Mouse (Mus musculus) MEL-GATA-1-ER (cell line): ENCODE data around the gene Dera.

Experiments used
- DNase-seq: peaks from one replicate; pipeline ENCODE4 v3.0.0-alpha.2; 2012; ENCODE audit warnings: low read depth; ENCODE audit errors: extremely low read depth

Dera gene

DNA sequence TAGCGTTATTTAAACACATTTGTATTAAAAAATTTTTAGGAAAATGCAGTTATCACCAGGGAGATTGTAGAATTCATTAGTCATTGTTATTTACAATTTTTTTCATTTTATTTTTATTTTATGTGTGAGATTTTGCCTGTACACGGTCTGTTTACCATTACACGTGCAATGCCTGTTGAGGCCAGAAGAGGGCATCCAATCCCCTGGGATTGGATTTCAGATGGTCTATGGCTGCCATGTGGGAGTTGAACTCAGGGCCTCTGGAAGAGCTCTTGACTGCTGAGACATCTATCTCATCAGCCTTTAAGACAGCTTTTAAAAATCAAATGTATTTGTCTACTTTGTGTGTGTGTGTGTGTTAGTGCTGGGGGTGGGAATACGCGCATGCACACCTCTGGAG, 2.0 kb downstream of the Dera start:
- DNase-seq: no peak

DNA sequence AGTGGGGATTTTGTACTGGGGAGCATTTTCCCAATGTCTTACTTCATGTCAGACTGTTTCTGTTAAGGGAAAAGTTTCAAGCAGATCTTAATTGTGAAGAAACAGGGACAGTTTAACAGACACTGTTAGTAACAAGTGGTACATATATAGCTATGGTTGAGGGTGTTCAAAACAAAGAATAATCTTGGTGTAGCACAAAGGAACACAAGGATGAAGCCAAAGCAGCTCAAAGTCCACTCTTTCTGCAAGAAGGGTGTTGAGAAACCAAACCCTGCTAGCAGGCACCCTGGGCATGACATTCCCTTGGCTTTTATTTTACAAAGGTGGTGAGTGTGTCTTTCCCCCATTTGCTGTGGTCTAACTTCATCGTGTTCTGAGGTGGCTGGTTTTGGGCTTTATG, 3.5 kb downstream of the Dera start:
- no peak for DNase-seq

DNA sequence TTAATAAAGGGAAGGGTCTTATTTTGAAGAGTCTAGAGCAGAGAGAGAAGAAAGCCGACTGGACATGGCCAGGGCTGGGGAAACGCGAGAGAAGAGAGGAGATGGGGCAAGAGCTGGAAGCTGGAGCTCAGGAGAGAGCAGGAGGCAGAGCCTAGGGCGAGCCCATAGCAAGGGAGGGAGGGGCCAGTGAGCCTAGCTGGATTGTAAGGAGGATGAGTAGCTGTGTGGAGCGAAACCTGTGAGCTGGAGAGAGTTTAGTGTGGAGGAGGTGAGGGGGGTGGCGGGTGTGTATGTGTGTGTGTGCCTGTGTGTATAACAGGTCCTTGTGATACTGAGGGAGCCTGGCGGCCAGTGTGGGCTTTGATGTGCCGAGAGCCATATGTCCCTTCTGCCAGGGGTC, 5.3 kb downstream of the Dera start:
- DNase-seq: no peak

DNA sequence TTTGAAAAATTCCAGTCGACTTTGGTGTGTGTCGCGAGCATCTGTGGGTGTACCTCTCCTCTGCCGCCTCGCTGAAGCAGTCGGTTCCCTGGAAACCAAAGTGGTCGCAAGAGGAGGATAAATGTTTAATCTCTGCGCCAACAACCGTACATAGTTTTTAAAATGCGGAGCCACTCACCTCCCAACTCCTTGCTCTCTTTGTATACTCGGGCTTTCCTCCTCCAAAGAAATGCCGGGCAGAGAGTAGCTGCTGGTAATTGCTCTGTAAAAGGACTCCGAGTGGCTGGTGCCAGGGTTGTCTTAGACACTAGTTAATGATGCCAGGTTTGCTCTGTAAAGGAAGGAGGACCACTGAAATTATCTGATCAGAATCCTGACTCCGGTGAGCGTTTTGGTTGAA, 6.6 kb downstream of the Dera start:
- DNase-seq: no peak

DNA sequence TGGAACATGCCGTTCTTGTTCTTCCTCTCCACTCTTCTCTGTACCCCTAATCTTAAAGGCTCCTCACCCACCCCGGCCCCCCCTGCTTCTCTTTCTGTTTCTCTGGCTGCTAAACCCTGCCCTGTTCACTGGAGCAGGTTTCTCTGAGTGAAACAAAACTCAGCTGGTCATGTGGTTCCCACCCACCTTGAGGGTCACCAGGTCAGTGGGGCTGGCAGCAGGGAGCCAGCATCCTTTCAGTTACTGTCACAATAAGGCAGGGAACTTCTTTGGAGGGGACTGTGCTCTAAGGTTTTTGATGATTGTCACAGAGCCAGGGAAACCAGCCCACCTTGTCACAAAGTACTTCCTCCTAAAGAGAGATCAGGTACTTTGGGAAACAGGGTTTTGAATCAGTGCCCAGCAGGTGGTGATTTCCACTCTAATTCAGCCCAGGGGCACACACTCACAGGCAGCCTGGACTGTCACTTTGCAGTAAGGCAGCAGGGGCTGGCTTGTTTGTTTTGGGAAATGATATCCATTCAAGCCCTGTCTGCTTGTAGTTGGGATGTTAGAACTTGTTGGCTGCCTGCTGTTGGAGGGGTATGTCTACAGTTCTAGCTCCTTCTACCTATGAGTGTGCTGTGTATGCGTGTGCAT, 10.3 kb downstream of the Dera start:
- DNase-seq: no peak

DNA sequence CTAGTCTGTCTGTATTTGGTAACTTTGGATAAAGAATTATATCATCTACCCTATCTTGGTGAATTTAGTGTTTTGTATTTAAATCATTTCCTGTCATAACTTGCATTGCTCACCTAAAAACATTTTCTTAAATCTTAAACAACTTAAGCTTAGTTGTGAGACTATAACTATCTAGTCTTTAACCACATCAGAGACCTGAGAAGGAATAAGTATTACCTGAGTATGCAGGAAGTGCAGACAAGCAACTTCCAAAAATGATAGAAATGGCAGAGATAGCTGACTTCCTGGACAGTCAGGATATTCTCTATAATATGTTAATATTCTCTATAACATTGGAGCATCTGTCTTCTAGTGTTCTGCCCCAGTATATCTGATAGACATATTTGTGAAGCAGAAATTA, 11.8 kb downstream of the Dera start:
- DNase-seq: no peak

DNA sequence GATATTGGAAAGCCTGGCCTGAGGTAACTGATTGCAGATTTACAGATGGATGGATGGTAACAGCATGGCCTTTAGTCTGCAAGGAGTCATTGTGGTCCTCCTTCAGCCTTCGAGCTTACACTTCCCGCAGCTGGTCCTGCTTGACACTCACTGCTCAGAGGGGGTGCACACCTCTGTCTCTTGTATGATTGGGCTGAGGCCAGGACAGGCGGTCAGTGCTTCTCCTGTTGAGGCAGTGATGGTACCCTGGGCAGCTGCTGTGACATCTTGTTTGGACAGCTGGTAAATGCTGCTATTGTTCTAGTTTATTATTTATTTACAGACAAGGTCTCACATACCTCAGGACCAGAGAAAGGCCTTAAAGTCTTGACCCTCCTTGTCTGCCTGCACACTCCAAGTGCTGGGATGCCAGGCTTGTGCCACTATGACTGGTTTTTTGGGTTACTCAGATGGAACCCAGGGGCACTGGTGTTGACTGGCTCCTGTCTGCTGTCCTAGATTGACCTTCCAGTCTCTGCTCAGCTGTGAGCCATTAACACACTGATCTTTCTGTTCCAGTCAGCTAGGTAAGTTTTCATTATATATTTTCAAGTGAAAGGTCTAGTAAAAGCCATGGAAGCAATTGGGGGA, 17.4 kb downstream of the Dera start:
- DNase-seq: no peak

DNA sequence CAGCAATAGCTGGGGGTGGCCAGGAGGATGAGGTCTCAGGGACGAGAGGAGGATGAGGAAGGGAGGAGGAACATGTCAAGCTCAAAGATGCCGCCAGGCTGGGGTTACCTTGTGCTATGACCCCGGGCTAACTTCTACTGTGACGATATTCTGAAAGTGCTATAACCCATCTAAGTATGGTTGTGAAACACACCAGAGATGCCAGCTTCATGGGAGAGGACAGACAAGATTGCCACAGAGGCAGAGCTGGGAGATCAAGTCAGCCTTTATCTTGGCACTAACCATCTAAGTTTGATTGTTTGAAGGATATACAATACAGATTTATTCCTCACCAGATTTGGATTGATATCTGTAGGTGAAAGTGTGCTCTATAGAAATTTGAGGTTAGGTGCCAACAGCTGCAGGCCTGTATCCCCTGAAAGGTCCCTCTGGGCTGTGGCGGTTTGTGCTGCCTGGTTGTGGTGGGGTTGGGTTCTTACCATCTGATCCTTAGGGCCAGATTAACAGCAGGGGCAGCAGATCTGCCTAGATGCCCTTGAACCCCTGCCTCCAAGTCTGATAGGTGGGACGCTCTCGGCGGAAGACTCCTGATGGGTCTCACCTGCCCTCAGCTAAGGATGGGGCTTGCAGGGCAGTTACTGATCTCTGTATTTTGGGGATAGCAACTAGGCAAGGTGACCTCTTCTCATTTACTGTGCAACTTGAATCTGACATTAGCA, 18.7 kb downstream of the Dera start:
- DNase-seq: no peak

DNA sequence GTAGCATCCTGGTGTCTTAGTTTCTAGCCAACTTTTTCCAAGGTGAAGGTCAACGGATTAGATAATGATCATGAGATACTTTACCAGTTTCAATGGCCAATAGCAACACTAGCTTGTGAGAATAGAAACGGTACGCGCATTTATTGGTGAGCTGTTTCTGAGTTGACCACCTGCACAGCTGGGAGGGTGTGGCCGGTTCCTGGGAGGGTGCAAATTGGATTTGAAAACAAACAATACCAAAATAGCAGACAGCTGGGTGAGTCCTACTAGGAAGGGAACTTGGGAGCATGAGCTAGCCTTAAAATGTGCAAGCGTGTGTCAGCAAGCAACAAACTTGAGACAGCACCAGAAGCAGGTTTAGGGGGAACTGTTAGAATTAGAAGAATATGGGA, 19.3 kb downstream of the Dera start:
- no peak for DNase-seq

DNA sequence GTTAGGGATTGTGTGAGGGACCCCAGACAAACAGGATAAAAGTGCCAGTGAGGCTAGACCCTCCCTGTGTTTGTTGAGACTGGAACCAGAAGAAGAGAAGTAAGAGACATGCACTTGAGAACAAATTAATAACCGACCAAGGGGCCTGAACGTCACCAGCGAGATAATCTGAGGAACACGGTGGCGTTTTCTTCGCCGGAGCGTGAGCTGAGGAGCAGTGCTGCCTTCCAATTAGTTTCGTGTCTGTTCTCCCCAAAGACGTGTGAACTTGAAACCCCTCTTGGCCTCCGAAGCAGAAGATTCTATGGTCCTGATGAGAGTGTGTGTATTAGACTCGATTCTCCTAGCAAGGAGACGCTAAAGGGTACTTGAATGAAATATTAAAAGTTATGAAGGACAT, 19.8 kb downstream of the Dera start:
- DNase-seq: no peak

DNA sequence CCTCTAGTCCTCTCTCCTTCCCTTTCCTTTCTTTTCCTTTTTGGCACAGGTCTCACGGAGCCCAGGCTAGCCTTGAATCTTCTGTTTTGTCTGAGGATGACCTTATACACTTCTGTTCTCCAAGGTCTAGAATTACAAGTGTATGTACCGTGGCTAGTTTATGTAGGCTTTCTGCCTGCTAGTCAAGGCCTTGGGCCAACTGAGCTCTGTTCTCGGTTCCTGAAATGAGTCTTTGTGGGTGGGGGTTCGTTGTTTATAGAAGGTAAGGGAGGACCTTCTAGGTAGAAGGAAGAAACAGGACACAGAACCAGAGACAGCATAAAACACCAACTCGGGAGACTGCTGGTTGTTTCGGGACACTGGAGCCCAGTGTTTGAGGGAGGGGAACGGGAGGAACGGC, 20.8 kb downstream of the Dera start:
- no peak for DNase-seq

DNA sequence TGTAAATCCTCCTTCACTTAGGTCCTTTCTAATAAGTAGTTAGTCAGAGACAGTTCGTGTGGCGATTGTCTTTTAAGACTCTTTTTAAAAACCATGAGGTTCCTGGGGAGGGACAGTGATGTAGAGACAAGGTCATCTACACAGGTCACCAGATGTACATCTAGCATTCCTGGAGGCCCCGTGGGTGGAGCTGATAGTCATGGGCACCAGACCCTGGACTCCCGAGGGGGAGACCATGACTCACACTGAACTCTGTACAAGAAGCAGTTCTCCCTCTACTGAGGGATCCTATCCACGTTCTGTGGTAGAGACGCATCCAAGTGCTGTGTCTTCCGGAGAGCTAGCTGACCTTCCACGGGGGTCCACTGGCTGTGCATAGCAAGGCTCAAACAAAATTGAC, 22.6 kb downstream of the Dera start:
- no peak for DNase-seq

DNA sequence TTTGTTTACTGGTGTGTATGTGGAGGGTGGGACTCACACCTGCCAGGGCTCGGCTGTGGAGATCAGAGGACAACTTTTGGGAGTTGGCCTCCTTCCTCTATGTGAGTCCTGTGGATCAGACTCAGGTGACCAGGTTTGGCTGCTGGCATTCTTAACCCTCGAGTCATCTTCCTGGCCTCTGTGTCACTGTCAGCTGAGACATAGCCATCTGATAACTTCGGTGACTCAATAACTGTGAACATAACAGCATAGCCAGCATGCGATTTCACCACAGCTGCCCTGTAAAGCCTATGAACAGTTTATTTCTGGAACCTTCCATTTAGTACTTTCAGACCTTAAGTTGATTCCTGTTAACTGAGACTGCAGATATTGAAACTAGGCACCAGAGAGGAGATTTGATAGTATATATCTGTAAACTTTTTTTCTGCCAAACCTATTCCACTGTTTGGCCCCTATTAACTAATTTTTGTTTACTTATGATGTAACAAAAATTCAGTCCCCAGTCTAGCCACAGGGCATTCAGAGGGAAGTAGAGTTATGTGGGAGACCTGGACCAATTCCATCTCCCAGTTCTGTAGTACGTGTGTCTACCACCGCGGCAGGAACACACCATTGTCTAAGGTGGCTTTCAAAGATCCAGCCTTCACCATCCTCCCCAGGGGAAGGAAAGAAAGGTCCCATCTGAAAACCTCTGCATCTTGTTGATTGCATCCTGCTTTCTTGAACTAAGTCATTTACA, 29.7 kb downstream of the Dera start:
- no peak for DNase-seq

DNA sequence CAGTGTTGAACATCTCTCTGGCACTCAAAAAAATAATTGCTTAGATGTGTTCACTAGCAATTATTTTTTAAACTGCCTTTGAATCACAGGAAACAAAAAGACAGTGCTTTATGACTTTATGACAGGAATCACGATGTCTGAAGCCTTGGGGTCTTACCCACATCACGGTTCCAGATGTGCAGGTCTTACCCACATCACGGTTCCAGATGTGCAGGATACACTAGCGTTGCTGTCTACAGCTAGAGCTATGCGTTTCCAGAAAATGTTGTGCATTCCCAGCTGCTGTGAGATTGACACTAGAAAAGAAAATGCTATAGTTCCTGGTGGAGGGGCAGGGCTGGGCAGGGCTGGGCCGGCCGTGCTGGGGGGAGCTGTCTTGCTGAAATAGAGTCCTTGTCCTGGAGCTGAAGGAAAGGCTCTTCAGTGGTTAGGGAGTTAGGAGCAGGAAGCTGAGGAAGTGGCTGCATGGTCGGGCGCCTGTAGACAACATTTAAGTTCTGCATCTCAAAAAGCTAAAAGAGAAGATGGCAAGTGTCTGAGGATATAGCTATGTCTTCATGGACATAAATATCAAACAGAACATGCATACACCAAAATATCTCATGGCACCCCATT, 34.7 kb downstream of the Dera start:
- no peak for DNase-seq

DNA sequence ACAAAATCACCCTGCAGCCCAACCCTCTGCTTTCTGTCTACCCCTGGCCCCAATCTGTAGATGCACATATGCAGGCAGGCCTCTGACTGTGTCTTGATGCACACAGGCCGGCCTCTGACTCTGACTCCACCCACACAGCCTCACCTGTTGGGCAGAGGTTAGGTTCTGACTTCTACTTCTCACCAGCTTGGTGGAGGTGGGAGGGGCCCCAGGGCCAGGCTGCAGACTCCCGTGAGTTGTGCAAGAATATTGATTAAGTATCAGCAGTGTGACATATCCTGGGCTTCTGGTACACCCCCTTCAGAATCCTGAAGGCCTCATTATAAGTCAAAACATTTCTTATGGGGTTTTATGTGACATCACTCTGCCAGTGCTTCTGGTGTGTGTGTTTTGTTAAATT, 35.3 kb downstream of the Dera start:
- no peak for DNase-seq

DNA sequence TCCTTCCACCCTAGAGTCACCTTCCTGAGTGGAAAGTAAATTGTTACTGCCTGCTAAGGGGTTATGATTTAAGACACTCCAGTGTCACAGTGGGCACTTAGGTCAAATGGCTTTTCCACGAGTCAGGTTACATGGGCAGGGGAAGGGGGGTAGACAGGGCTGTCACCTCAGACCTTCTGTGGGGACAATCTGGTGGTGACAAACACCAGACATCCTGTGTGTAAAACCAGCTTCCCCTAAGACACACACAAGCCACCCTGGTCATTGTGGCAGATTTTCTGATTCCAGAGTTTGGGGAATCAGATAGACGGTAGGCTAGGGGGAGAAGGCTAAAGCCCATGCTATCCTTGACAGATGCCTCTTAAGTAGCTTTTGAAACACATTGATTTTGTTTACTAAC, 41.1 kb downstream of the Dera start:
- DNase-seq: no peak

DNA sequence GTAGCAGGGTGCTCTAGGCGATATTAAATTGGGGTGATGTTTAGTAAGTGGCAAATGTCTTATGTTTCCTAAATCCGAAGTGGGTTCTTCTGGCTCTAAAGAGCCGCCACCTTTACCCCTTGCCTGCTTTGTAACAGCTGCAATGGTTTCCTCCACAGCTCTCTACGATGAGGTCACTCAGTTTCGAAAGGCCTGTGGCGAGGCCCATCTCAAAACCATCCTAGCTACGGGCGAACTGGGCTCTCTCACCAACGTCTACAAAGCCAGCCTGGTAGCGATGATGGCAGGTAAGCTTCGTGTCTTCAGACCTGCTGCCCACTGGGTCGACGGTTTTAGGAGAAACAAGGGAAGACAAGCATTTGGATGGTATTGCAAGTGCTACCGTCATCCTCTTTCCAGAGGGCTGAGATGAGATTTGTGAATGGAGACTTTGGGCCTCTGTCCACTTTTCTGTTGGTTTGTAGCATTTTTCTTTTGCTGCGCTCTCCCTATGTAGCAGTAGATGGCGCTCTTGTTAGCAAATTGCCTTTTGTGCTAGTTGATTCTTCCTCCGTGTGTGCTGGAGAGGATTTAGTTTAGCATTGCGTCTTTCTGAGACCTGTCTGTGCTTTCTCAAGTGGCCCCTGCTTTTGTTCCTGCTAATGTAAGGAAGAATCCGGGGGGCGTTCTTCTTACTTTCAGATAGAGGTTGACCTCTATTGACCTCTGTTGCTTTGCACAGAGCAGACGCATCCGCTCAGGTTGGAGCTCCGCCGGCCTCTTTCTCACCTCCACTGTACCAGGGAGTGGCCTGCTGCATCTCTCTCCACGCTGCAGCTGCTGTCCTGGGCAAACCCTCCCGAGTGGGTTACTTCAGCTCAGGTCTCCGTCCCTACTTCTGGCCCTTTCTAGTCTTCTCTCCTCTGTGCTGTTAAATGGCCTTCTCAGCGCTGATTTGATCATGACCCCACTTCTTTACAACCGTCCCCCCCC, 42.5 kb downstream of the Dera start:
- peak; percentile 1 for DNase-seq

DNA sequence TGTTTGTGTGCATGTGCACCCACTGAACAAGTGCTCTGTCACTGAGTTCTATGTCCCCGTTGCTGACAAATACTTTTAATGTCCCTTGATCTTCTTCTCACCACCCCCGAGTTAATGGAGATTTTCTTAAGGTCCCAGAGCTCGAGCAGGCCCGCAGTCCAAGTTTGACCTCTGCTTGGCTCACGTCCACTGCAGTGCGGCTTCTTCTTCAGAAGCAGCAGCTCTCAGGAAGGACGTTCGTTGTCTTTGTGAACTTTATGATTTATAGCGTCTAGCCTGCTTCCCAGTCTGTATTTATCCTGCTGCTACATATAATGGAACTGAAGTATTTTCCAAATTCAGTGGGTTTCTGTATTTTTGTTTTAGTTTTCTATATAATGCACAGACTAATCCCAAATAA, 44.9 kb downstream of the Dera start:
- DNase-seq: no peak

DNA sequence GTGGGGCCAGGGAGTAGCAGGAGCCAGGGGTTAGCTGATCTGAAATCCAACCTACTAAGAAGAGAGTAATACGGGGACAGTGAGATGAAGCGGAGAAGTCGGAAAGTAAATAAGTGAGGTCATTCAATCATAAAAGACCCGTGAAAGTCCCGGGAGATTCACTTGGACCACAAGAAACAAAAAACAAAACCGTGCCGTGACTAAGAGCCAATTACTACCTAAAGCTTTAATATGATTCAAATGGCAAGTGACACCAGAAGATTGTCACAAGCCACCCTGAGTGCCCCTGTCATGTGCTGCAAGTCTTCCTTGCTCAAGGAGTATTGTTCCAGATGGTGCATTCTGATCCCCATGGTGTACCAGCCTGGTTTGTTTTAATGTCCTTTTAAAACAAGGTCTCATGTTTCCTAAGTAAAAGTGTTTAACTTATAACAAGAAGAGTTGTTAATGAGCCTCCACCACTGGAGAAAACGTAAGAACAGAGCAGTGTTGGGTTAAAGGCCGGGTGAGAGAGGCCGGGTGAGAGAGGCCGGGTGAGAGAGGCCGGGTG, 49.2 kb downstream of the Dera start:
- no peak for DNase-seq

DNA sequence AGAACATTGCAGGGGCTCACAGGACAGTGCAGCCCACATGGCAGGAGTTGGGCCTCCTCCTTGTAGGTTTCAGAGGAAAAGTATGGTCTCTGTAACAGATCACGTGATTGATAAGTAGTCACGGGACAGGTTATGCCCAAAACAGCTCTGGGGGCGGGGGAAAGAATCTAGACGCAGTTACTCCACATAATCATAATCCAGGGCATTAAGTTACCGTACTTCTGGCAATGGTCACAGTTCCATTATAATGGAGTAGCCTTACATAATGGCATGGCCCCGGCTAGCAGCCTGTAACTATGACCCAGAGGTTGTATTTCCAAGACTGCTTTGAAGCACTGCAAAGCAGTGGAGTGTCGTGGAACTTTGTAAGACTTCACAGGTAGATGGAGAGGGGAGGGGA, 49.8 kb downstream of the Dera start:
- no peak for DNase-seq
